Mouse (Mus musculus) stomach, embryonic 16.5 days (tissue): ENCODE measurements around the gene Ilkap. TPM values are rescaled to one million over a fixed set of nuclear protein-coding genes. Genes with fewer than 3 reads are reported as not detected.

Experiments
- ATAC-seq: fragments of 200-750 bp; cut with Nextera tagmentation; 2 replicates; pipeline ENCODE4 v1.8.0; 2017; ENCODE audit warnings: moderate number of reproducible peaks, moderate TSS enrichment; ENCODE audit not compliant: insufficient read depth, low FRiP score
- H3K27ac ChIP-seq: fragments of 300-500 bp; sonication (generic); 2 replicates; pipeline ENCODE4 v1.5.1; 2014; ENCODE audit warnings: low read length
- H3K27me3 ChIP-seq: fragments of 300-500 bp; sonication (generic); 2 replicates; pipeline ENCODE4 v1.6.1; 2014; ENCODE audit warnings: low read length, control low read depth, mixed read lengths; ENCODE audit not compliant: control insufficient read depth, insufficient read depth
- H3K36me3 ChIP-seq: fragments of 300-500 bp; sonication (generic); 2 replicates; pipeline ENCODE4 v1.6.1; 2014; ENCODE audit warnings: low read length; ENCODE audit not compliant: control insufficient read depth, insufficient read depth
- H3K4me1 ChIP-seq: fragments of 300-500 bp; sonication (generic); 2 replicates; pipeline ENCODE4 v1.6.1; 2014; ENCODE audit warnings: low read length, control low read depth, mixed read lengths; ENCODE audit not compliant: control insufficient read depth, insufficient read depth
- H3K4me2 ChIP-seq: fragments of 300-500 bp; sonication (generic); 2 replicates; pipeline ENCODE4 v1.6.1; 2014; ENCODE audit warnings: low read depth, low read length, mixed read lengths
- H3K4me3 ChIP-seq: fragments of 300-500 bp; sonication (generic); replicated peaks from 2 replicates; pipeline ENCODE4 v1.5.1; 2014; ENCODE audit warnings: mild to moderate bottlenecking, low read length
- H3K9ac ChIP-seq: fragments of 300-500 bp; sonication (generic); 2 replicates; pipeline ENCODE4 v1.6.1; 2014; ENCODE audit warnings: low read length
- H3K9me3 ChIP-seq: fragments of 300-500 bp; sonication (generic); replicated peaks from 2 replicates; pipeline ENCODE4 v1.6.1; 2016; ENCODE audit warnings: low read length, control low read depth; ENCODE audit not compliant: control insufficient read depth
- WGBS: fragments of 180-500 bp; shearing (Covaris S2); extraction: QIAGEN DNeasy Blood & Tissue Kit; methylation state at CpG from one replicate; pipeline ENCODE4 v1.1.7; 2014; 5-methylcytosine and 5-hydroxymethylcytosine counted together
- polyA plus RNA-seq: library from polyadenylated mRNA; unstranded; fragments of >200 nt; fragmentation: Nextera tagmentation; extraction: Ambion mirVana; gene quantifications from 2 replicates; pipeline ENCODE4 v1.2.1, GENCODE M21; 2015

Gene Ilkap
- 113 and 115 TPM in 2 replicates for polyA plus RNA-seq

DNA sequence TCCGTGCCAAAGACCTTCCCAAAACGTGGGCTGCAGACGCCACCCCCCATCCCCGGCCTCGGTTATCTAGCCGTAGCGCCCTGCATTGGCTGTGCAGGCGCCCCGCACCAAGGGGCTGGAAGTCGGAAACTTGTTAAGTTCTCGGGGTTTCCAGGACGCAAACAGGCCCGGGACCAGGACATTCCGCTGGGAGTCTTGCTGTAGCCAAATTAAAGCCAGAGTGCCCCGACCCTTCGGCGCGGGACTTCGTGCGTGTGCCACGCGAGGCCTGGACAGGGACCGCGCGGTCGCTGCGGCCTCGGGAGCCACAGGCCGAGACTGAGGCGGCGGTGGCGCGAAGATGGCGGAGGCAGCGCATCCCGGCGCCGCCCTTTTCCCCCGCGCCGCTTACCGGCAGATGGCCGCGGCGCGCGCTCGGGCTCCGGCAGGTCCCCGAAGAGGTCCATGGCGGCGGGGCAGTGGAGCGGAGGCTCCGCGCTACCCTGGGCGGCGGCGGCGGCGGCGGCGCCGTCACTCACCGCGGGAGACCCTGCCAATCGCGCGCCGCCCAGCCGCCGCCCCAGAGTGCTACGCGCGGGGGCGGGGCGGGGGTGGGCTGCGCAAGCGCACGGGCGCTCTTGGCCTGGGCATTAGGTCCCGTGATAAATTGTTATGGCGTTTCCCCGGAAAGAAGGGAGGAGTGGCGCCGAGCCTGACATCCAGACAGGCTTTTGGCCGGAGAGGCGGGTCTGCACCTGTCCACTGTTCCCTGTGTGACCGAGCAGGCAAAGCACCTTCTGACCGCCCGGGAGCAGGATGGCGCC lies at the start of gene Ilkap:
Gene Ilkap, minus strand, starts transcription at position 556 of the 803 bp plus-strand sequence.
- Histone ChIP-seq H3K4me2 (peak within 1 kb of the TSS; percentile 70), H3K27me3 (no peaks in the 10 kb centered on the region), H3K9ac (peak within 1 kb of the TSS; percentile 88), H3K36me3 (no peaks in the 10 kb centered on the region), H3K4me3 (peak within 1 kb of the TSS; percentile 69), H3K4me1 (peaks cover 15% of the 10 kb centered on the region), H3K9me3 (no peaks in the 10 kb centered on the region), H3K27ac (peak within 1 kb of the TSS; percentile 68)
- under 1% methylated on average over 89 of the region's 91 CpGs for WGBS
- peak; percentile 96 for ATAC-seq

DNA sequence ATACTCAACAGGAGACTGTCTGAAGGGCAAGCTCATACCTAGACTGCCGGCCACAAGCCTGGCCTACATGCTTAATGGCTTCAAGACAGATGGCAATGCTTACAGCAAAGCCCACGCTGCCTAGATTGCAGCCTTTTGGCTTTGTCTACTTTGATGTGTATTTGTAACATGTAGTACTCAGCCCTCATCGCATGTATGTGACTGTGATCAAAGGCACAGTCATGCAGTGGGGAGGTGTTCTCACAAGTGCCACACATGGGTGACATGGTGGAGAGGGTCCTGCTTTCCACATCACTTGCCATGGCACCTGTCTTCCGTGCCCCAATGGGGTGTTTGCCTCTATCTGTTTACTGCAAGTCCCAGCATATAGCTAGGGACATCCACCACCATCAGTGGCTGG lies 47.9 kb upstream of the Ilkap start:
- H3K9ac ChIP-seq, result no peak overlapping the region
- H3K27ac ChIP-seq, result peak overlapping the region; percentile 54; the same call in 1 of the 2 replicates
- WGBS, result 87% methylated on average over 4 of the region's 4 CpGs

DNA sequence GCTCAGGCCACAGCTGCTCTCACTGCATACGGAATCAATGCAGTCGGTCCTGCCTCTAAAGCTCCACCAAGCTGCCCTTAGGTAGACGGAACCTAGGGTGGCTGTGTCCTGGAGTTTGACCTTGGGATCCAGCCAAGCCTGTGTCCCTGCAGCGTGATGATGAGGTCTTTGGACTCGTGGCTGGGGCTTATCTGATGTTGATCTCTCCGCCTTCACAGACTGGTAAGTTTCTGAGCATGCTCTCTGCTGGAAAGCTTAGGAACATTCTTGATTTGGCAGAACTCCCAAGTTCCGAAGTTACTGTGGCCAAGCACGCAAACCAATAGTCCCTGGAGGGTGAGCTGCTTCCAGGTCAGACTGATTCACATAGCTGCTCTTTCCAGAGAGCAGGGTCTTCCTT lies 47.4 kb upstream of the Ilkap start:
- H3K27ac ChIP-seq, result peak overlapping the region; percentile 54
- no peaks in the 10 kb centered on the region for H3K27me3 ChIP-seq
- peaks cover 4% of the 10 kb centered on the region; the same call in 1 of the 2 replicates for H3K4me1 ChIP-seq
- WGBS, result 54% methylated on average over 8 of the region's 8 CpGs
- H3K4me3 ChIP-seq, result no peak overlapping the region
- 0 out of 2 replicates have a peak overlapping the region, but pooled peaks have one; percentile 2 for H3K9ac ChIP-seq
- no peak overlapping the region for H3K4me2 ChIP-seq
- peak; percentile 31; the same call in 1 of the 2 replicates for ATAC-seq
- peaks cover 9% of the 10 kb centered on the region; the same call in 1 of the 2 replicates for H3K9me3 ChIP-seq
- H3K36me3 ChIP-seq, result peaks cover 32% of the 10 kb centered on the region

More for the DNA sequence above, 47.9 kb upstream of the Ilkap start:
- ATAC-seq, result no peak
- Histone ChIP-seq H3K9me3 (peaks cover 9% of the 10 kb centered on the region; the same call in 1 of the 2 replicates), H3K4me3 (no peak overlapping the region), H3K36me3 (peaks cover 32% of the 10 kb centered on the region), H3K27me3 (no peaks in the 10 kb centered on the region), H3K4me1 (peaks cover 4% of the 10 kb centered on the region; the same call in 1 of the 2 replicates), H3K4me2 (no peak overlapping the region)

DNA sequence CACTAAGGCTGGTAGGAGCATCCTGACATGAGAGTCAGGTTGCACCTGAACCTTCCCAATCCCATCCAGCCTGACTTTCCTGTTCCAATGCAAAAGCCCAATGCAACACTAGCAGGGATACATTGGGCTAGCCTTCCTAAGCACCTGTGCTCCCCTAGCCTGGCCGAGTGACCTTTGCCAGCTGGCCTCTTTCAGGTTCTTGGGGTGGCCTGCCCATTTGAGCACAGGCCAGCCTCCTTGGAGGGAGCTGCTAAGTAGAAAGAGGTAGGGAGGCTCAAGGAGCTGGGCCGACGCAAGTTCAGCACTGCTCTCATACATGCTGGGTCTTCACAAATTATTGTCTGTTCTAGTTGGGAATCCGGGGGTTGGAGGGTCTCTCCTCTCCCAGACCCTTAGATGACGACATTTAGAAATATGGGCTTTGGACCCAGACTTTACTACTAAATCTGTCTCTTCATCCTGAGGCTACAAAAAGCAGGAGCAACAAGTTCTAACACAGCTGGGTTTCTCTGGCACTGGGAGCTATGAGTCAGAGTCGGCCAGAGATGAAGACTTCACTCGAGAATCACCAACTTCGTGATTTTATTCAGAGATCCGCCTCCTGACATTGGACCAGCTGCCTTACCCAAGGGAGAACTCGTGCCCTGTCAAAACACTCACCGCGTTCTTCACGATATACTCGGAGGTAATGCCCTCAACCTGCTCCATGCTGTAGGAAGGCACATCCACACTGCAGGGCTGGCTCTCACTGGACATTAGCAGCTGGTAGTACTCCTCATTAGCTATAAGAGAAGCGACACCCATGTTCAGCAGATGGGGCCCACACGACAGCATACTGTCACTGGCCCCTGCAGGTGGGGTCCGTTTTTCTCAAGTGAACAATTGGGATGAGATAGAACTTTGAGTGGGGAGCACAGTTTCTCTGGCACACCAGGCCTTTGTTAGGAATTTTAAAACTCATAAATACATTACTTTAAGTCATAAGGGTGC lies 46.5 kb upstream of the Ilkap start:
- no peak overlapping the region for H3K4me2 ChIP-seq
- H3K27ac ChIP-seq, result peak overlapping the region; percentile 34
- H3K4me3 ChIP-seq, result no peak overlapping the region
- WGBS, result 81% methylated on average over 17 of the region's 17 CpGs
- H3K9ac ChIP-seq, result no peak overlapping the region
- H3K36me3 ChIP-seq, result peaks cover 32% of the 10 kb centered on the region
- no peak for ATAC-seq
- no peaks in the 10 kb centered on the region for H3K27me3 ChIP-seq
- peaks cover 4% of the 10 kb centered on the region; the same call in 1 of the 2 replicates for H3K4me1 ChIP-seq
- H3K9me3 ChIP-seq, result peaks cover 9% of the 10 kb centered on the region; the same call in 1 of the 2 replicates

DNA sequence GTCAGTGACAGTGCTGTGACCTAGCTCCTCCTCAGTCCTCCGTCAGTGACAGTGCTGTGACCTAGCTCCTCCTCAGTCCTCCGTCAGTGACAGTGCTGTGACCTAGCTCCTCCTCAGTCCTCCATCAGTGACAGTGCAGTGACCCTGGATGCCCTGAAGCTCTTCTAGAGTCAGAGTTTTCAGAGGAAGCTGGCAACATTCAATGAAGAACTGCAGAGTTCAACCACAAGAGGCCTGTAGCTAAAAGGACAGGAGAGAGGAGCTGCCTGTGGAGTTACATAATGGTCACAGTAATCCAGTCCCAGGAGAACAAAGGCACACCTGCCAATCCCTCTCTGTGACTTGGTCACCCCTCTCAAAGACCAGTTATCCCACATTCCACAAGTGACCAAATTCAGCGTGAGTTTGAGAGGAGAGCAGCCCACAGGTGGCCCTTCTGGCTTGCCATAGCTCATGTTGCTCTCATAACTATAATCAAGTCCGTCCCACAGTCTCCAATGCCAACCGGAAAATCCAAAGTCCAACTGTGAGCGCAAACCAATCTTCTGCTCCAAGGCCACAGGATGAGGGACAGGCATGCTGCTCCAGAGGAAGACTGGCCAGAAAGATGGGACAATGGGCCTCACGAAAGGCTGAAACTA lies 43.9 kb upstream of the Ilkap start:
- H3K4me3 ChIP-seq, result peak overlapping the region; percentile 6; the same call in 1 of the 2 replicates
- WGBS, result 63% methylated on average over 6 of the region's 7 CpGs
- peaks cover 4% of the 10 kb centered on the region; the same call in 1 of the 2 replicates for H3K4me1 ChIP-seq
- peaks cover 4% of the 10 kb centered on the region; the same call in 1 of the 2 replicates for H3K9me3 ChIP-seq
- peak overlapping the region; percentile 46; the same call in 1 of the 2 replicates for H3K9ac ChIP-seq
- 0 out of 2 replicates have a peak overlapping the region, but pooled peaks have one; percentile 12 for H3K4me2 ChIP-seq
- peaks cover 20% of the 10 kb centered on the region for H3K36me3 ChIP-seq
- ATAC-seq, result peak; percentile 63; the same call in 1 of the 2 replicates
- H3K27ac ChIP-seq, result peak overlapping the region; percentile 64
- no peaks in the 10 kb centered on the region for H3K27me3 ChIP-seq

DNA sequence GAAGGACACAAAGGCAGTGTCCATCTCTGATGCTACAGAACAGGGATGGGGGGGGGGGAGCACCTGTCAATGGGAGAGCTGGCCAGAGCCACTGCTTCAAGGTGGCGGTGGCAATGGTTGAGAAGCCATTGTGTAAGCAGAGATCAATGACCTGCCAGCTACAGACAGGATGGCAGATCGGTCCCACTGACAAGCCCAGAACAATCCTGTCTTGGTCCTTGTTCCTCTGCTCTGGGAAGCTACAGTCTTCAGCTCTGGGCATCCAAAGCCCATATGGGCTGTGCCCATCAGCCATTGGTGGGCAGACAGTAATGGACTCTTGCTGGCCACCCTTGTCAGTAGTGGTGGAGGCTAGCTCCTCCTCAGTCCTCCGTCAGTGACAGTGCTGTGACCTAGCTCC lies 43.2 kb upstream of the Ilkap start:
- ATAC-seq, result no peak
- Histone ChIP-seq H3K9ac (no peak overlapping the region), H3K4me1 (peaks cover 4% of the 10 kb centered on the region), H3K4me3 (no peak overlapping the region), H3K4me2 (no peak overlapping the region), H3K27ac (no peak overlapping the region), H3K27me3 (no peaks in the 10 kb centered on the region), H3K36me3 (peaks cover 14% of the 10 kb centered on the region; the same call in 1 of the 2 replicates), H3K9me3 (no peaks in the 10 kb centered on the region)
- whole genome bisulfite sequencing, result 87% methylated on average over 3 of the region's 3 CpGs

DNA sequence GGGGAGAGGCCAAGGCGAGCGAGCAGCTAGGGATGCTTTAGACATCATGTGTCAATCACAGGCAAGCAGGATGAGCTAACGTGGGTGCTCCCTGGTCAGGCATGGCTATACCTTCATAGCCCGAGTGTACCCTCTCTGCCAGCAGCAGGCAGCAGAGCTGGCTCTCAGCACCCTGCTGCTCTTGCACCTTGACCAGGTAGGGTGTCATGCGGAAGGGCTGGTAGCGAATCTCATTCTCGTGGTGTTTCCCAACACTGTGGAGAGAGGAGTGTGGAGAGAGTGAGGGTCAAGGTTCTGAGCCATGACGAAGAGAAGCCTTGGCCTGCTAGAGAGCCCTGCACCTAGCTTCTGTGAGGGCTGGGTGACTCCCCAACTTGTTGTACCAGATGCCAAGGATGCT lies 41.2 kb upstream of the Ilkap start:
- Histone ChIP-seq H3K9me3 (no peaks in the 10 kb centered on the region), H3K4me3 (no peak overlapping the region), H3K4me1 (peaks cover 15% of the 10 kb centered on the region), H3K9ac (no peak overlapping the region), H3K27me3 (no peaks in the 10 kb centered on the region), H3K4me2 (no peak overlapping the region), H3K36me3 (peaks cover 14% of the 10 kb centered on the region; the same call in 1 of the 2 replicates), H3K27ac (no peak overlapping the region)
- ATAC-seq, result no peak
- 86% methylated on average over 8 of the region's 8 CpGs for WGBS

DNA sequence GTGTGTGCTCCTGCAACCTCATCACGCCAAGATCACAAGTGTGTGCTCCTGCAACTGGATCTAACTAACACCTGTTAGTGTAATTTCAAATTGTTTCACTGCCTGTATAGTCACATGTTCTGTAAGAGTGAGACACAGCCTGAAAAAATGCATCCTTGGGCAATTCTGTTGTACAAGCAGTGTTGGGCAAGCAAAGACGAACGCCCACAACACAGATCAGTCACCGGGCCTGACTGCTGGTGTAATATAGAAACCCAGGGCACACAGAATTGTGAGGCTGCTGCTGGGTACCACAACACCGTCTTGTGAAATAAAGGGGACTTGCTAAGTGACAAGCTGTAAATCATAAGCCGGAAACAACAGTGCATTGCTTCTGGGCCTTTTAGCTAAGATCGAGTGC lies 39.0 kb upstream of the Ilkap start:
- ATAC-seq, result no peak
- H3K36me3 ChIP-seq, result peaks cover 9% of the 10 kb centered on the region; the same call in 1 of the 2 replicates
- peaks cover 15% of the 10 kb centered on the region for H3K4me1 ChIP-seq
- H3K9ac ChIP-seq, result no peak overlapping the region
- no peak overlapping the region for H3K4me3 ChIP-seq
- WGBS, result 85% methylated on average over 7 of the region's 7 CpGs
- H3K4me2 ChIP-seq, result no peak overlapping the region
- H3K27ac ChIP-seq, result no peak overlapping the region
- H3K27me3 ChIP-seq, result no peaks in the 10 kb centered on the region
- H3K9me3 ChIP-seq, result no peaks in the 10 kb centered on the region
